Mouse (Mus musculus) cerebellum, postnatal 14 days (tissue): ENCODE data around the gene Stambpl1.

Experiments used
- DNase-seq, 2 experiments: peaks; one replicate each; pipeline ENCODE4 v3.0.0; 2021; ENCODE audit warnings: mixed read lengths in 2 of 2

Stambpl1 gene

GRCm38 (mm10) chr19:34192008-34192963, at the start of gene Stambpl1:
Stambpl1 (plus strand) TSS chr19:34192229.
- peak; percentile 77 to 78 for DNase-seq

GRCm38 (mm10) chr19:34148421-34148820, 43.6 kb upstream of the Stambpl1 start:
- no peak for DNase-seq

GRCm38 (mm10) chr19:34151909-34152308, 40.1 kb upstream of the Stambpl1 start:
- peak in 1 of 2 experiments; percentile 12 for DNase-seq

GRCm38 (mm10) chr19:34153263-34154144, 38.5 kb upstream of the Stambpl1 start:
- DNase-seq: no peak

GRCm38 (mm10) chr19:34162693-34163092, 29.3 kb upstream of the Stambpl1 start:
- DNase-seq: no peak

GRCm38 (mm10) chr19:34165891-34166290, 26.1 kb upstream of the Stambpl1 start, which contains the start of gene Ankrd22:
Ankrd22 (minus strand) TSS chr19:34166053.
- DNase-seq: no peak

- no peak for DNase-seq
Measured at GRCm38 (mm10) chr19:34166386-34166785, 25.6 kb upstream of the Stambpl1 start.

- no peak for DNase-seq
Measured at GRCm38 (mm10) chr19:34167896-34168661, 23.9 kb upstream of the Stambpl1 start.

- DNase-seq: no peak
Measured at GRCm38 (mm10) chr19:34169121-34169520, 22.9 kb upstream of the Stambpl1 start.

GRCm38 (mm10) chr19:34171167-34171566, 20.9 kb upstream of the Stambpl1 start:
- DNase-seq: no peak

- DNase-seq: no peak
Measured at GRCm38 (mm10) chr19:34174004-34174403, 18.0 kb upstream of the Stambpl1 start.

GRCm38 (mm10) chr19:34179136-34179535, 12.9 kb upstream of the Stambpl1 start:
- DNase-seq: no peak

- no peak for DNase-seq
Measured at GRCm38 (mm10) chr19:34180316-34180715, 11.7 kb upstream of the Stambpl1 start.

GRCm38 (mm10) chr19:34181234-34181633, 10.8 kb upstream of the Stambpl1 start:
- DNase-seq: no peak

- DNase-seq: no peak
Measured at GRCm38 (mm10) chr19:34182490-34182889, 9.5 kb upstream of the Stambpl1 start.

GRCm38 (mm10) chr19:34186845-34187244, 5.2 kb upstream of the Stambpl1 start:
- no peak for DNase-seq

- no peak for DNase-seq
Measured at GRCm38 (mm10) chr19:34191645-34192007, 403 bp upstream of the Stambpl1 start.

- peak; percentile 37 to 38 for DNase-seq
Measured at GRCm38 (mm10) chr19:34193149-34193548, 1.1 kb downstream of the Stambpl1 start.

GRCm38 (mm10) chr19:34193683-34194082, 1.7 kb downstream of the Stambpl1 start:
- no peak for DNase-seq

GRCm38 (mm10) chr19:34194132-34194745, 2.2 kb downstream of the Stambpl1 start:
- no peak for DNase-seq

GRCm38 (mm10) chr19:34195031-34195430, 3.0 kb downstream of the Stambpl1 start:
- no peak for DNase-seq

GRCm38 (mm10) chr19:34198066-34198465, 6.0 kb downstream of the Stambpl1 start:
- no peak for DNase-seq
